Mouse (Mus musculus) neural tube, embryonic 14.5 days (tissue): ENCODE measurements at regions not wholly inside any gene's neighbourhood (a gene's known extent, or its start where the extent isn't known, plus 50 kb on each side); places are given as distances from the start of the nearest gene placed in this dataset.
A peak's percentile ranks its signal among the peaks of the same experiment; 100 is the strongest.

Source experiments
- ATAC-seq: fragments of 200-750 bp; cut with Nextera tagmentation; 2 replicates; pipeline ENCODE4 v1.8.0; 2017; ENCODE audit warnings: low read depth, mild to moderate bottlenecking, moderate TSS enrichment, moderate library complexity
- H3K27ac ChIP-seq: fragments of 300-500 bp; sonication (generic); 2 replicates; pipeline ENCODE4 v1.5.1; 2014; ENCODE audit warnings: low read depth, mild to moderate bottlenecking, control low read depth, low read length, moderate library complexity, mixed read lengths
- H3K27me3 ChIP-seq: fragments of 300-500 bp; sonication (generic); 2 replicates; pipeline ENCODE4 v1.6.1; 2014; ENCODE audit warnings: low read length; ENCODE audit not compliant: control insufficient read depth, insufficient read depth
- H3K36me3 ChIP-seq: fragments of 300-500 bp; sonication (generic); 2 replicates; pipeline ENCODE4 v1.6.1; 2014; ENCODE audit warnings: low read length, mixed read lengths; ENCODE audit not compliant: control insufficient read depth, insufficient read depth
- H3K4me1 ChIP-seq: fragments of 300-500 bp; sonication (generic); 2 replicates; pipeline ENCODE4 v1.6.1; 2014; ENCODE audit warnings: low read length; ENCODE audit not compliant: control insufficient read depth, insufficient read depth
- H3K4me2 ChIP-seq: fragments of 300-500 bp; sonication (generic); 2 replicates; pipeline ENCODE4 v1.6.1; 2014; ENCODE audit warnings: mild to moderate bottlenecking, low read depth, low read length, control low read depth
- H3K4me3 ChIP-seq: fragments of 300-500 bp; sonication (generic); 2 replicates; pipeline ENCODE4 v1.5.1; 2014; ENCODE audit warnings: low read depth, low read length, control low read depth, mixed read lengths
- H3K9ac ChIP-seq: fragments of 300-500 bp; sonication (generic); replicated peaks from 2 replicates; pipeline ENCODE4 v1.6.1; 2014; ENCODE audit warnings: low read depth, mild to moderate bottlenecking, control low read depth, low read length, mixed read lengths
- H3K9me3 ChIP-seq: fragments of 300-500 bp; sonication (generic); 2 replicates; pipeline ENCODE4 v1.6.1; 2016; ENCODE audit warnings: low read length; ENCODE audit not compliant: control insufficient read depth
- WGBS: fragments of 180-500 bp; shearing (Covaris S2); extraction: QIAGEN DNeasy Blood & Tissue Kit; methylation state at CpG from one replicate; pipeline ENCODE4 v1.1.7; 2014; 5-methylcytosine and 5-hydroxymethylcytosine counted together

DNA sequence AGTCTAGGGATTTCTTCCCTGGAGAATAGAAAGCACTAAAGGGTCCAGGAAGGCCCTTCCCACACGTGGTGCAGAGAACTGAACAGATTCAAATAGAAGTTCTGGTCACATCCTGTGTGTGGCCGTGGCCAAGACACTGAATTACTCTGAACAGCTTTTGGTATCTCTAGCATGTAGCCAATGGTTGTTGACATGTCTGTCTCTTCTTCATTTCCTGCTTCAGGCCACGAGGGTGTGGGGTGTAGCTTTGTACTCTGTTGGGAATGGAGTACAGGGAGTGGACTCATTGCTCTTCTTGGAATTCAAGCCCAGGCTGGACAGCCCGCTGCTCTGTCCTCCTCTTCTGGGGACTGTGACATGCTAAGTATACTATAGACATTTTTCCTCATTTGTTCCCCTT is 298.5 kb downstream of the Gm49356 start:
- H3K4me1 ChIP-seq, result no peaks in the 10 kb centered on the region
- no peaks in the 10 kb centered on the region for H3K9me3 ChIP-seq
- no peak for ATAC-seq
- no peak overlapping the region for H3K4me3 ChIP-seq
- H3K27me3 ChIP-seq, result no peaks in the 10 kb centered on the region
- H3K27ac ChIP-seq, result no peak overlapping the region
- H3K36me3 ChIP-seq, result no peaks in the 10 kb centered on the region
- WGBS, result 75% methylated on average over 4 of the region's 4 CpGs
- H3K4me2 ChIP-seq, result no peak overlapping the region
- no peak overlapping the region for H3K9ac ChIP-seq

DNA sequence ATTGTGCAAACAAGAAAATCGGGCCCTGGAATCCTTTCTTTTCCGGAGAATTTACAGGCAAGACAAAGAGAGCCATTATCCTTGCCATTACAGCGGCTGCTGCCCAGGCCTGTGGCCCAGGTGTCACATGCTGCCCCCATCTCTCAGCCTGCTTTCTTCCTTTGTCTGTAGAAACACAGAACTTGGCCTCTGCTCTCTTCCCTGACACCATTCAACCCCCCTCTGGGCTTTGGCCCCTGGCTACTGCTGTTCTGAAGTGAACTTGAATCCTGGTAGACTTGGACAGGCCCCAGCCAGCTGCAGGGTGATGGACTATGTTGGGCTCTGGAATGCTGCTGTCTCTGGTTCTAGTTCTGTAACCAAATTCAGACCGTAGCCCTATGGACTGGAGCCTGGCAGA is 299.3 kb downstream of the Gm49356 start:
- H3K9ac ChIP-seq, result no peak overlapping the region
- H3K27ac ChIP-seq, result no peak overlapping the region
- H3K4me1 ChIP-seq, result no peaks in the 10 kb centered on the region
- H3K4me2 ChIP-seq, result no peak overlapping the region
- H3K4me3 ChIP-seq, result no peak overlapping the region
- ATAC-seq, result no peak
- 19% methylated on average over 4 of the region's 4 CpGs for WGBS
- no peaks in the 10 kb centered on the region for H3K27me3 ChIP-seq
- no peaks in the 10 kb centered on the region for H3K9me3 ChIP-seq
- no peaks in the 10 kb centered on the region for H3K36me3 ChIP-seq

DNA sequence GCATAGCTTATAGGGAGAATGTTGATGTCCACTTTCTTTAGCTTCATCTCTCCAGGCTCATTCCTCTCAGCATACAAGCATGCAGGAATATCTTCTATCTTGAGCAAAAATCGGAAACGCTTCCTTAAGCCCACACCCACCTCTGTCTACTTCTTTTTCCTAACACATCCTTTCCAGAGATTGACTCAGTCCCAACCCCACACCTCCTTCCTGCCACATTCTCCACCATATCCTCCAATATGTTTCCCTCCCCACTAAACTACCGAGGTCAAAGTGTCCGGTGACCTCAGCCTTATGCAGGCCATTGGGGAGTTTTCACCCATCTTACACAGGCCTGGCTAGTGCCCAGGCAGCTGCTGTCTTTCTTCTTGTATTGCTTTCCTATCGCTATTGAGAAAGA is 301.4 kb downstream of the Gm49356 start:
- no peaks in the 10 kb centered on the region for H3K27me3 ChIP-seq
- no peak overlapping the region for H3K27ac ChIP-seq
- H3K36me3 ChIP-seq, result no peaks in the 10 kb centered on the region
- 87% methylated on average over 5 of the region's 5 CpGs for WGBS
- no peaks in the 10 kb centered on the region for H3K4me1 ChIP-seq
- no peak overlapping the region for H3K9ac ChIP-seq
- no peak overlapping the region for H3K4me3 ChIP-seq
- H3K9me3 ChIP-seq, result no peaks in the 10 kb centered on the region
- no peak for ATAC-seq
- no peak overlapping the region for H3K4me2 ChIP-seq

DNA sequence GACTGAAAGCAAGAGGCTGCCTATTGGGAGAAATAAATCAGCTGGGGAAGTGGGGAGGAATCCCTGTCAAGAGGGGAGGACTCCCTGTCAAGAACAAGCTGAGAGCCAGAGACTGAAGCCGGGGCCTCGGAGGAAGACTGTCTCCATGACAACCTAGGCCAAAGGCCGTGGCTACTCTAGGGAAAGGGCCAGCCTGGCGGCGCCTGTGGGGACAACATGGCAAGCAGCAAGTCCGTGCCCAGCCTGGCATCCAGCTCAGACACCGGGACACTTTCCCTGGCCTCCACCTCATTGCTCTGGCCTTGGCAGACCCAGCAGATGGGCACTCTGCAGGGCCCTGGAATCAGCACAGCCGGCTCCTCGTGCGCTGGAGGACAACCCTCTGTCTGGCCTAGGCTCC is 305.3 kb downstream of the Gm49356 start:
- Histone ChIP-seq H3K4me3 (no peak overlapping the region), H3K27ac (no peak overlapping the region), H3K27me3 (no peaks in the 10 kb centered on the region), H3K36me3 (no peaks in the 10 kb centered on the region), H3K9me3 (no peaks in the 10 kb centered on the region), H3K4me2 (no peak overlapping the region), H3K9ac (no peak overlapping the region), H3K4me1 (peaks cover 12% of the 10 kb centered on the region)
- WGBS, result 42% methylated on average over 10 of the region's 10 CpGs
- no peak for ATAC-seq

DNA sequence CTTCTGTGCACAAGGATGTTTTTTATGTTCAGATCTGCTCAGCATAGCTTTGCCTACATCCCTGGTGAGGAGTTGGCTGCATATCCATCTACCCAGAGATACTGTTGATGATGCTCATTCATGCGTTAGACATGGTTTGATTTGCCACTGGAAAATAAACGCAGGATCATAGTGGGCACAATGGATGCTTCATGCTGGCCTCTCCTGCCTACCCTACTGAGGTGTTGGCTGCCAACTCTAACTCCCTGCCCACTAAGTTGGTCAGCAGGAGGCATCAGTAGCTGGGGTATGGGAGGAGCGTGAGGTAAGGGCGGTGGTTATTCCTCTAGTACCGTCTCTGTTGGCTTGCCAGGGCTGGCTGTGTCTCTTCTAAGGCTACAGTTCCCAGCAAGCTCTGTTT is 307.3 kb downstream of the Gm49356 start:
- no peak overlapping the region for H3K4me3 ChIP-seq
- 79% methylated on average over 5 of the region's 5 CpGs for WGBS
- no peak for ATAC-seq

DNA sequence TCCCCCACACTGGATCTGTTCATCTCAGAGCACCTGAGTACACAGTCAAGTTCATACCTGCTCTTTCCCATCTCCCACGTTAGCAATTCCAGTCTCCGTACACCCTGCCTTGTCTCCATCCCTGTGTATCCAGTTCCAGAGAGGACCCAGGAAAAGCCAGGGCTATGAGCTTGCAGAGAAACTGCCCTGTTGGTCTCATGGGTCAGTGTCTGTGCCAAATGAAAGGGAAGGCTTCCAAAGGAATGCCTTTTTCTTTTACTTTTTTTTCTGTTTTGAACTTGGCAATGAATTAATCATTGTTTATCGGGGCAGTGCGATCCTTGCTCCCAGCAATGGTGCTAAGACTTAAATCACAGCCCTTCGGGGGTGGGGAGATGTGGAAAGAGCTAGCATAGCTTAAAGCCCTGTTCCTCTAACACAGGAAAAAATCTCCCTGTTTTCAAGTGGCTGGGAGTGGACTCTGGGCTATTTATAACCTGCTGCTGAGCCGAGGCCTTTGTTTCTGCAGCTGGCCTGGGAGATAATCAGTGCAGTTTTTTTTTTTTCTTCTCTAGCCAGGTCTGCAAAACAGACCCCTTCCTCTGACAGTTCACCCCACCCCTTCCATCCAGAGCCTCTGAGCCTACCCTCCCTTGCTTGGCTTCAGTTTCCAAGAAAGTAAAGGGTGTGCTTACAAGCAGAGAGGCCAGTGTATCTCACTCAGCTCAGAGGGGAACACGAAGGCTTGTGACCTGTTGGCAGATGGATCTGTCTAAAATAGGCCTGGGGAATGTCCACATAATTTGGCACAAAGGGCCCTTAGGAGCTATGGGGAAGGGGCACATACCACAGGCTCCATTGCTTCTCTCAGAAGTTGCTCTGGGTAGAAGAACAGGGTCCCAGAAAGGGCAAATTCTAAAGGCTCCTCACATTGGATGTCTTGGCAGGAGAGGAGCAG is 308.6 kb downstream of the Gm49356 start:
- H3K36me3 ChIP-seq, result no peaks in the 10 kb centered on the region
- WGBS, result 8% methylated on average over 7 of the region's 7 CpGs
- H3K27ac ChIP-seq, result peak overlapping the region; percentile 61
- no peaks in the 10 kb centered on the region for H3K9me3 ChIP-seq
- peaks cover 12% of the 10 kb centered on the region for H3K4me1 ChIP-seq
- H3K4me2 ChIP-seq, result no peak overlapping the region
- H3K27me3 ChIP-seq, result no peaks in the 10 kb centered on the region
- peak; percentile 66; the same call in 1 of the 2 replicates for ATAC-seq
- H3K4me3 ChIP-seq, result no peak overlapping the region
- no peak overlapping the region for H3K9ac ChIP-seq

More for the DNA sequence above, 307.3 kb downstream of the Gm49356 start:
- H3K9me3 ChIP-seq, result no peaks in the 10 kb centered on the region
- no peak overlapping the region for H3K27ac ChIP-seq
- H3K4me1 ChIP-seq, result peaks cover 12% of the 10 kb centered on the region
- H3K9ac ChIP-seq, result no peak overlapping the region
- H3K36me3 ChIP-seq, result no peaks in the 10 kb centered on the region
- no peak overlapping the region for H3K4me2 ChIP-seq
- H3K27me3 ChIP-seq, result no peaks in the 10 kb centered on the region

DNA sequence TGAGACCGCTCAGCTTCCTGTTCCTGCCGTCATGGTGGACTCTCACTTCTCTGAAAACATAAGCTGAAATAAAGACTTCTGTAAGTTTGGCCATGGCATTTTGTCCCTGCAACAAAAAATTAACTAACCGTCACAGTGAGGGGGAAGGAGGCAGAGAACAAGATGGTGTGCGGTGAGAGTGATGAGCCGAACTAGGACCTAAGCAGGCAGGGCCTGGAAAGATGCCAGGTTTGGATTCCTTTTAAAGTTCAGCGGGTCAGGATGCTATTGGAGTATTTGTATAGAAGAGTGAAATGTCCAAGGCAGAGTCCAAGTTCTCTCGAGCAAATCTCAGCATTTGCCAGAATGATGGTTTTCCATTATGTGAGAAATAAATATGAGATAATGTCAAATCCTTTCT is 312.3 kb downstream of the Gm49356 start:
- H3K27ac ChIP-seq, result no peak overlapping the region
- H3K9me3 ChIP-seq, result no peaks in the 10 kb centered on the region
- no peak overlapping the region for H3K4me3 ChIP-seq
- H3K27me3 ChIP-seq, result no peaks in the 10 kb centered on the region
- WGBS, result 76% methylated on average over 7 of the region's 7 CpGs
- no peak for ATAC-seq
- H3K4me1 ChIP-seq, result peaks cover 12% of the 10 kb centered on the region
- no peaks in the 10 kb centered on the region for H3K36me3 ChIP-seq
- H3K9ac ChIP-seq, result no peak overlapping the region
- H3K4me2 ChIP-seq, result no peak overlapping the region

DNA sequence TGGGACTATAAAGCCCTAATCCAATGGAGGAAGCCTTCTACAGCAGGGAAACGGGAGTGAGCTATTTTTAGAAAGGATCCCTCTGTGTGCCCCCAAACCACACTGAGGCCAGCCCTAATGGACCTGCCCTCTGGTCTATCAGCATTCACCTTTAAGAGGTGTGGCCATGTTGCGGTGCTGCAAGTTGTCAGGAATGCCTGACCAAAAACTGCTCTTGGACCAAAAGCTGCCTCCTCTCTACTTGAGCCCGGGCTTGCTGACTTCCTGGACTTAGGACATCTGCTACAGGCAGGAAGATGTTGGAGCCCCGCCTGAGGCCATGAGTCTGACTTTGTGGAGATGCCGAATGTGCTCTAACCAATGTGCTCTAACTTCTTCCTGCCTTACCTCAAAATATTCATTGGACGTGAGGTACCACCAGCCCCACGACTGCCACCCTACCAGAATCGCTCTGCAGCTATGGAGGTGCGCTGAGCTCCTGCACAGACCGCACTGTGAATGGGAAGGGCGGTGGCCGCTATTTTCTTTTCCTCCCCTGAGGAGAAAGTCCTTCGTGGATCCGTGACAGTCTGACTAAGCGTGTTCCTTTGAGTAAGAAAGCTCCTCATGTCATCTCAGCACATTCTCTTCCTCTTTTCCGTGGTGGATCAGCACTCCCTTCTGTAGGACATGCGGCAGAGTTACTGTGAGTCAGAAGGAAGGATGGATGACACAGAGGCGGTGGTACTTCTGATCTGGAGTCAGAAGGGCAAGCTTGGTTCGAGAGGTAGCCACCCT is 313.0 kb downstream of the Gm49356 start:
- Histone ChIP-seq H3K4me1 (peaks cover 12% of the 10 kb centered on the region), H3K9ac (no peak overlapping the region), H3K9me3 (no peaks in the 10 kb centered on the region), H3K4me3 (no peak overlapping the region), H3K27me3 (no peaks in the 10 kb centered on the region), H3K36me3 (no peaks in the 10 kb centered on the region), H3K27ac (no peak overlapping the region), H3K4me2 (no peak overlapping the region)
- 83% methylated on average over 19 of the region's 19 CpGs for WGBS
- ATAC-seq, result no peak
